Mouse (Mus musculus): ENCODE results near the gene Ager. TPM values are rescaled to one million over a fixed set of nuclear protein-coding genes. Genes with fewer than 3 reads are reported as not detected.

Gene Ager
- 3.3 TPM in 2 replicates for polyA plus RNA-seq (2015; fragmentation: Nextera tagmentation; extraction: Ambion mirVana)

GRCm38 (mm10) chr17:34597566-34598095 lies at the start of gene Ager:
Gene Ager, plus strand, starts transcription at chr17:34597862.

GRCm38 (mm10) chr17:34564003-34564421 lies 33.6 kb upstream of the Ager start, which contains the start of gene Notch4:
Gene Notch4, plus strand, starts transcription at chr17:34564268.

GRCm38 (mm10) chr17:34589681-34590101 lies 8.0 kb upstream of the Ager start, which contains the start of gene Gpsm3:
Gene Gpsm3, plus strand, starts transcription at chr17:34589806.

DNA sequence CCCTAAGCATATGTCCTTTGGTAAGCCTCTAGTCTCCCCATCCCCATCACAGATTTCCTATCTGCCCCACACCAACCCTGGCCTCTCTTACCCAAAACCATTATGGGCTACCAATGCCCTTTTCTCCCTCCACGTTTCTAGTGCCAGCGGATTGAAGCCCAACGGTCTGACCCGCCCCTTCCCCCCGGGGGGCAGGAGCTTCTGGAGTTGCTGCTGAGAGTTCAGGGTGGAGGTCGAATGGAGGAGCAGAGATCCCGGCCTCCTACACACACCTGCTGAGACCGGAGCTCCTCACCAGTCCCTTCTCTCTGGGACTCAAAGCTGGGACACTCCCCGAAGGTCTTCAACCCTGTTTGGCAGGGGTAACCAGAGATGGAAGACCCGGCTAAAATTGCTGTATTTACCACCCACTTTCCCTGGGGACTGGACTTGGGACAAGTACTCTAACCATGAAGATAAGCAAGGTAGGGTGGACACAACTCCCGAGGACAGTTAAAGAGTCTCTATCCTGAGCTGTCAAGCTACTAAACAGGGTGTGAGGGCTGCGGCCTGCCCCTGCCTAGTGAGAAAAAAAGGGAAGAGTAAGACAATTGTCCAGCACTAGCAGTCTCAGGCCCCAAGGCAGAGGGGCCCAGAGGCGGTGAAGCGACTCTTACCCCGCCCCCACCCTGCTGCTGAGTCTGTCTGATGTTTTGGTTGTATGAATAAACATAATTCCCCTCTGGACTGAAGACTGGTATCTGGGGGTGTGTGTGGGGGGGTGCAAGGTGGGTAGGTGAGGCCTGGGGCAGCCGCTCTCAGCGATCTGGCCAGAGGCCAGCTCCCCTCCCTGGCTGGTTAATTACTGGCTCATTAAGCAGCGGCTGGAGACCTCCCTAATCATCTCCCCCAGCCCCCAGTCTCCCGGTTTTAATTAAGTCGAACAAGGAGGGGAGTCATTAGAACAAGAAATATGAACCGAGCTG lies 6.4 kb upstream of the Ager start, which contains the start of gene Pbx2:
TSS of gene Pbx2 (plus strand) at position 238 of the 965 bp plus-strand sequence.

GRCm38 (mm10) chr17:34603375-34604060 lies 5.9 kb downstream of the Ager start, which contains the start of gene Rnf5:
Gene Rnf5, minus strand, starts transcription at chr17:34603690.

GRCm38 (mm10) chr17:34604061-34604508 lies 6.4 kb downstream of the Ager start, which contains the start of gene Agpat1:
Gene Agpat1, plus strand, starts transcription at chr17:34604262.

DNA sequence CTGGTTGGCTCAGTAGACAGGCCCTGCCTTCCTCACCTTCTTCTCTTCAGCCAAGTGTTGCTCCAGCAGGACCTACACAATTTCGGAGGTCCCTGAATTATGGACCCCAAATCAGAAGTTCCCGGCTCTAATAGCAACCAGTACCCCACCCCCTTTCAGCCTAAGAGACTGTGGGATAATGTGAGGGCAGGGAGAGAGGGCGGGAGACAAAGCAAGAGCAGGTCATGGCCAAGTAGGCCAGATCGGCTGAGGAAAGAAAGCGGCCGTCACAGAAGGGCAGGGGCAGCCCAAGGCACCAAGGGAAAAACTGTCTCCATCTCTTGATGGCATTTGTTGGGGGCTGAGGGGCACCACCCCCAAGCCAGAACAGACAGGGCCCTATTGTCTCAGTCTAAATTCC lies 18.2 kb downstream of the Ager start, which contains the start of gene Egfl8:
TSS of gene Egfl8 (minus strand) at position 101 of the 400 bp plus-strand sequence.

GRCm38 (mm10) chr17:34627943-34628643 lies 30.4 kb downstream of the Ager start, which contains the start of gene Ppt2:
Gene Ppt2, minus strand, starts transcription at chr17:34628510.

GRCm38 (mm10) chr17:34629221-34629751 lies 31.6 kb downstream of the Ager start, which contains the start of gene Prrt1:
Gene Prrt1, plus strand, starts transcription at chr17:34629533.

DNA sequence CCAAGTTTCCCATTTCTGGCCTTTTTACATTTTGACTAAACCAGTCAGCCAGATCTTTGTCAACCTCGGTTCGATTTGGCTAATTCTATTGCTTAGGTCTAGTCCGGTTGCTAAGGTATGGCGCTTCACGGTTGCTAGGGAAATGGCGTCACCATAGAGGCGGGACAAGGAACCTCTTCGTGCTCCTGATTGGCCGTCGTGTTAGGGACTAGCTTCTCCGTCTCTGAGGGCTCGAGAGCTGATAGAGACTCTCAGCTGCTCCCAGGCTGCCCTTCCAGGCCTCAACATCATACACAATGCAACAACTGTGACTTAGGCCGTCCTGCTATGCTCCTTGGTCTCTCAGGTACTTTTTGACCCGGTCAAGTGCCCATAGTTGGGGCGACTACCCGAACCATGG lies 46.9 kb downstream of the Ager start, which contains the start of gene Fkbpl:
TSS of gene Fkbpl (plus strand) at position 157 of the 400 bp plus-strand sequence.

DNA sequence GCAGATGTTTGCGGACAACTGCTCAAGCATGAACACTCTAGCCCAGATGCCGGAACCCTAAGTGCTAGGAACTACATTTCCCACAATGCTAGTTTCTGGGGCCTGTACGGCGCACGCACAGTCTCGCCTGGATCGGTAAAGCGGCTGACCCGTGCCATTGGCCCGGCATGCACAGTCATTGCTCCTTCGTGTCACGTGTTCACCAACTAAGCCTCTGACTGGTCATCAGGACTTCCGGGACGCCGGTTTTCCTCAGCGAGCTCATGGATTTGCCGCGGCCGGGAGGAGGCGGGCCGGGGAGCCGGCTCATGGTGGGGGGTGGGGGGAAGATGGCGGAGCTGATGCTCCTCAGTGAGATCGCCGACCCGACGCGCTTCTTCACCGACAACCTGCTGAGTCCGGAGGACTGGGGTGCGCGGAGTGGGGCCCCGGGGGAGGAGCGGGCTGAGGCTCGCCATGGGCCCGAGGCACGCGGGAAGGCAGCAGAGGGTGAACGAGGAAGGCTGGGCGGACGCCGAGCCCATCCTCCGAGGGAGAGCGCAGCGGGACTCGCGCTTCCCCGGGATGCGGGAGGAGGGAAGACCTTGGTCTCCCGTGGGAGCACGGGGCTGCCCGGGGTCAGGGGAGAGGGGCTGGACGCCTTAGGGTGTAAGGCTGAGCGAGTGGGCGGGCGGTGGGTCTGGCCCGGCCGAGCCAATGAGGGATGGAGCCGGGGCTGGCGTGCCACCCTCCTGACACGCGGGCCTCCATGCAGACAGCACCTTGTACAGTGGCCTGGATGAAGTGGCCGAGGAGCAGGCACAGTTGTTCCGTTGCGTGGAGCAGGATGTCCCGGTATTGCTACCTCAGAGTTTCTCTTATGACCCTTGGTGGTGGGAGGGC lies 49.5 kb downstream of the Ager start, which contains the start of gene Atf6b:
TSS of gene Atf6b (plus strand) at position 241 of the 882 bp plus-strand sequence.

Other genes with a start within 250 kb of the Ager start
- gene Btnl2, start 243.0 kb upstream of the Ager start, polyA plus RNA-seq (2015; fragmentation: Nextera tagmentation; extraction: Ambion mirVana) = not detected in 2 replicates
- not detected in 2 replicates for gene Btnl1, start 220.7 kb upstream of the Ager start, polyA plus RNA-seq (2015; fragmentation: Nextera tagmentation; extraction: Ambion mirVana)
- 0.42 and 0.47 TPM in 2 replicates for gene BC051142, start 199.0 kb upstream of the Ager start, polyA plus RNA-seq (2015; fragmentation: Nextera tagmentation; extraction: Ambion mirVana)
- not detected in 2 replicates for gene Btnl4, start 120.5 kb upstream of the Ager start, polyA plus RNA-seq (2015; fragmentation: Nextera tagmentation; extraction: Ambion mirVana)
- gene Btnl6, start 80.5 kb upstream of the Ager start, polyA plus RNA-seq (2015; fragmentation: Nextera tagmentation; extraction: Ambion mirVana) = not detected in 2 replicates
- gene Notch4, start 33.6 kb upstream of the Ager start, polyA plus RNA-seq (2015; fragmentation: Nextera tagmentation; extraction: Ambion mirVana) = 3.1 and 3.6 TPM in 2 replicates
- 11.3 and 21.2 TPM in 2 replicates for gene Gpsm3, start 8.1 kb upstream of the Ager start, polyA plus RNA-seq (2015; fragmentation: Nextera tagmentation; extraction: Ambion mirVana)
- 4.4 and 4.6 TPM in 2 replicates for gene Pbx2, start 6.6 kb upstream of the Ager start, polyA plus RNA-seq (2015; fragmentation: Nextera tagmentation; extraction: Ambion mirVana)
- gene Rnf5, start 5.8 kb downstream of the Ager start, polyA plus RNA-seq (2015; fragmentation: Nextera tagmentation; extraction: Ambion mirVana) = 60.2 and 63.2 TPM in 2 replicates
- 38.4 and 38.6 TPM in 2 replicates for gene Agpat1, start 6.4 kb downstream of the Ager start, polyA plus RNA-seq (2015; fragmentation: Nextera tagmentation; extraction: Ambion mirVana)
- 3.3 and 4.4 TPM in 2 replicates for gene Egfl8, start 18.1 kb downstream of the Ager start, polyA plus RNA-seq (2015; fragmentation: Nextera tagmentation; extraction: Ambion mirVana)
- gene Ppt2, start 30.6 kb downstream of the Ager start, polyA plus RNA-seq (2015; fragmentation: Nextera tagmentation; extraction: Ambion mirVana) = 24.8 and 24.9 TPM in 2 replicates
- gene Prrt1, start 31.7 kb downstream of the Ager start, polyA plus RNA-seq (2015; fragmentation: Nextera tagmentation; extraction: Ambion mirVana) = 1.0 and 1.1 TPM in 2 replicates
- 10.7 and 11.7 TPM in 2 replicates for gene Fkbpl, start 46.9 kb downstream of the Ager start, polyA plus RNA-seq (2015; fragmentation: Nextera tagmentation; extraction: Ambion mirVana)
- gene Atf6b, start 49.3 kb downstream of the Ager start, polyA plus RNA-seq (2015; fragmentation: Nextera tagmentation; extraction: Ambion mirVana) = 42.0 and 42.9 TPM in 2 replicates
- gene Tnxb, start 72.7 kb downstream of the Ager start, polyA plus RNA-seq (2015; fragmentation: Nextera tagmentation; extraction: Ambion mirVana) = 5.9 and 6.1 TPM in 2 replicates
- 6.9 and 10.8 TPM in 2 replicates for gene C4b, start 146.0 kb downstream of the Ager start, polyA plus RNA-seq (2015; fragmentation: Nextera tagmentation; extraction: Ambion mirVana)
- not detected in 2 replicates for gene Cyp21a1, start 206.7 kb downstream of the Ager start, polyA plus RNA-seq (2015; fragmentation: Nextera tagmentation; extraction: Ambion mirVana)
- 22.1 and 24.9 TPM in 2 replicates for gene Stk19, start 239.1 kb downstream of the Ager start, polyA plus RNA-seq (2015; fragmentation: Nextera tagmentation; extraction: Ambion mirVana)
- gene Dxo, start 239.2 kb downstream of the Ager start, polyA plus RNA-seq (2015; fragmentation: Nextera tagmentation; extraction: Ambion mirVana) = 25.1 and 25.6 TPM in 2 replicates

Measured in urinary bladder, postnatal 0 days (tissue).